Mouse (Mus musculus) kidney, adult 18-20 months (tissue): ENCODE measurements around the gene Muc1.
"Not testable (repeated sequence)": the region's sequence is repeated elsewhere in the genome, so short reads cannot be mapped to it uniquely, and the experiment has no call there.

Experiments used
- DNase-seq: peaks from one replicate; pipeline ENCODE4 v3.0.0; 2021

The Muc1 gene

DNA sequence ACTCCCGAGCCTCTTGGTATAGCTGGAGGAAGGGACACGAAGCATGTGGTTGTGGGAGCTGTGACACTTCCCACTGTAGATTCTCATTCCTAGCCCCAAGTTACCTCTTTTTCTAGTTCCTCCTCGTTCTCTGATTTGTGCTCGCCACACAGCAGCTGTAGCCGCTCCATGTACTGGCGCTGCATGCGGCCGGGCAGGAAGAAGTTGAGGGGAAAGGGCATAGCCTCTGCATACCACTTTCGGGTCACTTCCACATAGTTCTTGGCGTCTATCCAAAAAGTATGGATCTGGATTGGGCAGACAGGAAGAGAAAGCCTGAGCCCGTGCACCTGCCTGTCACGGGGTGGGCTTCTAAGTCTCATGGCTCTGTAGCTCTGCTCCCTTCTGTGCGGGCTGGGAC lies 18.7 kb upstream of the Muc1 start:
- DNase-seq: peak; percentile 19

DNA sequence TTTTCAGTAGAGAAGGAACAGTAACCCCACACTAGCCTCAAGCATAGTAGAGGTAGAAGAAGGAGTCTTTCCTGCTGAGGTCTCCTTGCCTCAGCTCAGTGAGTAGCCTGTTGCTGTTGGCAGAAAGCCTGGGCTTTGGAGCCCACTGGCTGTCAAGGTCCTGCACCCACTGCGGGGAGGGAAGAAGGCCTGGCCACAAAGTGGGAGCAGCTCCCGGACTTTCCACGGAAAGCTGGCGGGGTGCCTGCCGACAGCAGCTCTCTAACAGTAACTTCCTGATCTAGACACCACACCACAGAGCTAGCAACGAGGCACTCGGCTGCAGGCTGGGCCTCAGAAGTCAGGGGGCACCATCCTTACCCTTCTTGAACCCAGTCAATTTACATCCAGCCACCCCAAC lies 18.1 kb upstream of the Muc1 start:
- DNase-seq: peak; percentile 28

DNA sequence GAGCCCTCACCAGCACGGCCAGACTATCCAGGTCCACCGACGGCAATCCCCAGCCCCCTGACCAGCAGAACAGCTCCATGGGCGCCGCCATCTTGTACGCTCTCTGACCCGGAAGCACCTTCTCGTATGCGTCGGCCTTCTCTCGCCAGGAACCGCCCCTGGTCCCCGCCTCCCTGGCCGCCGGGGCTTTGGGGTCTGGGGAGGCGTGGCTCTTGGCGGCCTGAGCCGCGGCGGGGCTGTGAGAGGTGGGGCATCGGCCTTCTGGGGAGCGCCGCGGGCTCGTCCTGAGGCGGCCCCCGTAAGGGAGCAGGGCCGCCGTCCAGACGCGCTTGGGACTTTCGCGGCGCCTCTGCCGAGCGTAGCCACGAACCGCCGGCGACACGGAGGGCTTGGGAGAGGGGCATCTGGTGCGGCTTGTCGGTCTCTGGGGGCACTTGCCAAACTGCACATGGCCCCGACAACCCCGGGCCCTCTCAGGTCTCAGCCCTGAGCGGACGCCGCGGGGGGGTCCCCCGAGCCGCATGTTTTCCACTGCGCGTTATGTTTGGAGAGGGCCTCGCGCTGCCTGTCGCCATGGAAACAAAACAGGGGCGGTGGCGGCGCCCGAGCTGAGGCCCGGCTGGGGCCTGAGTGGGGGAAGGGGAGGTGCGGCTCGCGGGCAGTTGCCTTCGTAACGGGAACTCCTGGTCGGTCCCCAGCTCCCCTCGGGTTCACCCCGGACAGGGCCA lies 14.9 kb upstream of the Muc1 start:
- peak; percentile 92 for DNase-seq

GRCm38 (mm10) chr3:89214681-89215411 lies 14.0 kb upstream of the Muc1 start, which contains the start of gene Thbs3:
Gene Thbs3, plus strand, starts transcription at chr3:89215180.
- DNase-seq: no peak

GRCm38 (mm10) chr3:89215853-89216252 lies 13.0 kb upstream of the Muc1 start:
- DNase-seq: peak; percentile 88

DNA sequence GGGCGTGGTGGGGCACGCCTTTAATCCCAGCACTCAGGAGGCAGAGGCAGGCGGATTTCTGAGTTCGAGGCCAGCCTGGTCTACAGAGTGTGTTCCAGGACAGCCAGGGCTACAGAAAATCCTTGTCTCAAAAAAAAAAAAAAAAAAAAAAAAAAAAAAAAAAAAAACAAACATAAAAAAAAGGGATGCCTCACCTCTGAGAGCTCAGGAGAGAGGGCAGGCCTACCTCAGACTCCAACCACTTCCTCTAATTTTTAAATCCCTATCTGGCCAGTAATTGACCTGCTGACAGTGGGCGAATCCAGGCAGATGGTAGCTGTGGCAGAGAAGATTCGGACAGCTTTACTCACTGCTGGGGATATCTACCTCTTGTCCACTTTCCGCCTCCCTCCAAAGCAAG lies 12.4 kb upstream of the Muc1 start:
- not testable (repeated sequence) for DNase-seq

GRCm38 (mm10) chr3:89218271-89218670 lies 10.6 kb upstream of the Muc1 start:
- DNase-seq: no peak

GRCm38 (mm10) chr3:89219546-89219945 lies 9.3 kb upstream of the Muc1 start:
- DNase-seq: no peak

DNA sequence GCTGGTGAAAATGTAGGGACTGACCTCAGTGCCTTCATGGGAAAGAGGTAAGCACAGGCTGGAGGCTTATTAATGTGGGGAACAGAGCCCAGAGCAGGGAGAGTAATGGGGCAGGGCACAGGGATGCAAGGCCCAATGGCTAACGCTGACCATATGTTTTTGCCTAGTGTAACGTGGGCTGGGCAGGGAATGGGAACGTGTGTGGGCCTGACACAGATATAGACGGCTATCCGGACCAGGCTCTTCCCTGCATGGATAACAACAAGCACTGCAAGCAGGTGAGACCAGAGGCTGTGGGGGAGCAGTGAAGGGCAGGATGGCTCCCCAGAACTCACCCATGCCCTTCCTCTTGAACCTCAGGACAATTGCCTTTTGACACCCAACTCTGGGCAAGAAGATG lies 7.7 kb upstream of the Muc1 start:
- DNase-seq: no peak

- DNase-seq: no peak
Measured at GRCm38 (mm10) chr3:89224796-89225195, 4.1 kb upstream of the Muc1 start.

DNA sequence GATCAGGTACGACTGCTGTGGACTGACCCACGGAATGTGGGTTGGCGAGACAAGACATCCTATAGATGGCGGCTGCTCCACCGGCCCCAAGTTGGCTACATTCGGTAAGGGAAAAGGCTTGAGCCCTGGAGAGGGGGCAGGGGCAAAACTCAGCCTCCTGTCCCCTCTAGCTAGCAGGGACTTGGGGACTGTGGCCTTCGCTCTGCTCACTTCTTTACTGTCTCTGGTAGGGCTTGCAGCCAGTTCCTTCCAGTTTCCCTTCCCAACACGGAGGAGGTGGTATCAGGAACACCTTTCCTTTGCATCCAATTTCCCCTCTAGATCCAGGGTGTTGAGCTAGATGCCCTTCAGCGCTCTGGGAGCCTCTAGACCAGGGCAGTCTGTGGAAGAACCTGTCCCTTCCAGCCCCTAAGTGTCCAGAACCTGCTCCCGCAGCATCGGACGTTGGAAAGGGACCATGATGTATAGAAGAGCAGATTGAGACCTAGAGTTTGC lies 3.5 kb upstream of the Muc1 start:
- no peak for DNase-seq

GRCm38 (mm10) chr3:89225918-89226317 lies 2.9 kb upstream of the Muc1 start:
- no peak for DNase-seq

GRCm38 (mm10) chr3:89226361-89226760 lies 2.5 kb upstream of the Muc1 start:
- DNase-seq: no peak

GRCm38 (mm10) chr3:89226900-89227299 lies 2.0 kb upstream of the Muc1 start, which contains the start of gene Mtx1:
Gene Mtx1, minus strand, starts transcription at chr3:89227088.
- no peak for DNase-seq

DNA sequence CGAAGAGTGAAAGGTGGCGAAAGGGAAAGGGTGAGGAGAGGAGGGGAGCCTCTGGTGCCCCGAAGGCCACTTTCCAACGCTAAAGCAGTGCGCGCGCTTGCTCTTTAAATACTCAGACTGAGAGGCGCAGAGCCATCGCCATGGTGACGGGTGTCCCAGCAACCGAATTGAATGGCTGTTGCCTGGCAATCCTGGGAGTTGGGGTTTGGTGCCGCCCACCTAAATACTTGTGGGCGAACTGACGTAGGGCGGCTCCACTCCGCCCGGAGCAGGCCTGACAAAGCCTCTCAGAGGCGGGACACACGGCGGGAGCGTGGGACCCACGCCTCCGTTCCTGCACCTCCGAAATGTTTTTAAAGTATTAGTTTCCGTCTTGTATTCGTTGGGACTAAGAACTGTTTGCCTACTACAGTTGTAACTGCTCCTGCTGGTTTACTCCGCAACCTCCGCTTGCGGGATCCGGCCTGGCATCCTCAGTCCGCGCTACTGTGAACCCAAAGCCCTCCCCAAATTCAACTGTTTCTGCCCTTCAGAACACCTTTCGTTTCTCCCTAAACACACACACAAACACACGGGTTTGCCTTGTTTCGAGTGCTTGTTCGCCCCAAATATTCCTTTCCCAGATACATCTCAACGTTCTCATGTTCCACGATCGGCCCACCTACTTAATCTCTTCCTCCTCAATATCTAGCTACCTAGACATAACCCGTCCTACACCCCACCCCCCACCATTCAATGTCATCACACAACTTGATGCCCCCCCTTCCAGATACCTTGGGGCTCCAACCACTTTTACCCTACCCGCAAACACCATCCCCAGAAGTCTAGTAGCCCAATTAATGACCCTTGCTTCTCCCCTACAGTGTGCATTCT lies 1.3 kb upstream of the Muc1 start:
- DNase-seq: peak; percentile 86

DNA sequence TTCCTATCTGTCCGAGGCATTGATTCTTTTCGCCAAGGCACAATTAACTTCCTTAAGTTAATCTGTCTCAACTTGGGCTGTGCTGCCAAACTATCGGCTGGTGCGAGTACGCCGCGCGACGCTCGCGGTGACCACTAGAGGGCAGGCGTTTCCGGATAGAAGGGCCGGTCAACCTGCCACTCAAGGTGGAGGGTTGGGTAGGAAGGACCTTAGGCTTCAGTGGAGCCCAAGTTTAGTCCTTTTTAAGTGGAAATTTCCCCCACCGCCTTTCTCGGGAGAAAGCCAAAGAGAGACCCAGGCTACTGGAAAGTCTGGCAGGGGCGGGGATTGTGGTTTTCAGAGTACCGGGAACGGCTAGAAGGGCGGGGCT lies 692 bp upstream of the Muc1 start:
- peak; percentile 93 for DNase-seq

DNA sequence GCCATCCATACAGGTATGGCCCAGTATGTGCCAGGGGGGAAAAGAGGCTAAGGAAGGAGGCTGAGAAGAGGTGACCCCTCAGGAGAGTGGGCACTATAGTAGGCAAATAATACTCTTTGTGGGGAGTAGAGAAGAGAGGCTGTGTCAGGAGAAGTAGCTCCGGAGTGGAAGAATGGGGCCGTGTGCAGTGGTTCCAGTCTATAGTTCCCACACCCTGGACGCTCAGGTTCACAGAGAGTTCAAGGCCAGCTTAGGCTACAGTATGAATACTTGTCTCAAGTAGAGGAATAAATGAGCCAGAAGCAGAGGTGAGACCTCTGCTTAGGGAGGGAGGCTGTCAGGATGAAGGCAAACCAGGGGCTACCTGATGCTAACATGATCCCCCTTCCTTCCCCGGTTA lies 419 bp downstream of the Muc1 start:
- no peak for DNase-seq

GRCm38 (mm10) chr3:89230561-89230960 lies 1.7 kb downstream of the Muc1 start:
- DNase-seq: no peak

DNA sequence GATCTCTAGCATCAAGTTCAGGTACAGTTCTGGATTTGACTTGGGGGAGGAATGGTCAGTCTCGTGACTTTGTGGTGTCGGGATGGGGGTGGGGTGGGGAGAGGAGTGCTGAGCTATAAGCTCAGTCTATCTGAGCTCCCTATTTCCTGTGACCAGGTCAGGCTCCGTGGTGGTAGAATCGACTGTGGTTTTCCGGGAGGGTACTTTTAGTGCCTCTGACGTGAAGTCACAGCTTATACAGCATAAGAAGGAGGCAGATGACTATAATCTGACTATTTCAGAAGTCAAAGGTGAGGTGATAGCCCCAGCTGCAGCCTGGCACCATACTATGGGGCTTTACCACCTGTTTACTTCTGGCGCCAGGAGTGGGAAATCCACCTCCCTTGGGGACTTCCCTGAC lies 2.5 kb downstream of the Muc1 start:
- no peak for DNase-seq

DNA sequence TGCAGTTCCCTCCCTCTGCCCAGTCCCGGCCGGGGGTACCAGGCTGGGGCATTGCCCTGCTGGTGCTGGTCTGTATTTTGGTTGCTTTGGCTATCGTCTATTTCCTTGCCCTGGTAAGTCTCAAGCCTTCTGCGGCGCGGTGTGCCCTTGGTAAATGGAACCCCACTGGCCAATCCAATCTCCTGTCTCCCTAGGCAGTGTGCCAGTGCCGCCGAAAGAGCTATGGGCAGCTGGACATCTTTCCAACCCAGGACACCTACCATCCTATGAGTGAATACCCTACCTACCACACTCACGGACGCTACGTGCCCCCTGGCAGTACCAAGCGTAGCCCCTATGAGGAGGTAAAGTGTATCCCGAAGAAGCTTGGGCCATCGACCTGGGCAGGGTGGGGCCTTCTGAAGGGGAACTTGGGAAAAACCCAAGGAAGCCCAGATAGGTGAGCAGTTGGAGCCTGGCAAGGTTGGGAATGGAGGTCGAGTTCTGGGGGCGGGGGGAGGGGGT lies 3.0 kb downstream of the Muc1 start:
- DNase-seq: no peak

GRCm38 (mm10) chr3:89232614-89233013 lies 3.8 kb downstream of the Muc1 start:
- DNase-seq: no peak

DNA sequence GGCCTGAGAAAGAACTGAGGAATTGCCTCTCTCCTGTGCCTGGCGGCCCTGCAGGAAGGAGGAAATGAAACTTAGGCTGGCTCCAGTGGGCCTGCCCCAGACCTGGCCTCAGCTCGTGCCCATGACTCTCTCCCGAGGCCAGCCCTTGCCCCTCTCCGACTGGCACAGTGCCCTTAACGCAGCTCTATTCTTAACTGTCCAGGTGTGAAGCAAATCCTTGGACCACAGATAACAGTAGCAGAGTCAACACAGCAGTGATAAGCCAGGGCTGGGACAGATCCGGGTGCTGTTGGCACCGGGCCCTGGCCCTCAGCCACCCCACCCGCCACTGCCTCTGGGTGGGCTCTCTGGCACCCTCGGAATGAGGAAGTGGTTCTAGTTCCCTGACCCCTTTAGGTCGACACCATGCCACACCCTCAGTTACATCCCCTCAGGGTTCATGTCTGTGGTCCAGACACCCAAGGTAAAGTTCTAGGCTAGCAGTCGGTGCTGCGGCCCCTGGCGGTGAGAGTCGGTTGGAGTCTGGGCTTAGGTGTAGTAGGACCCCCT lies 4.8 kb downstream of the Muc1 start:
- DNase-seq: peak; percentile 14

- no peak for DNase-seq
Measured at GRCm38 (mm10) chr3:89236516-89236915, 7.7 kb downstream of the Muc1 start.
